Mouse (Mus musculus) myocyte (in vitro differentiated cells): ENCODE results near the gene Nr1i3.

Experiments used
- CEBPB ChIP-seq: IDR thresholded peaks from 2 replicates; pipeline ENCODE4 v1.6.1; 2011; ENCODE audit warnings: mild to moderate bottlenecking, moderate library complexity; ENCODE audit not compliant: poor library complexity, insufficient read depth, severe bottlenecking
- E2F4 ChIP-seq: IDR thresholded peaks from one replicate; pipeline ENCODE4 v1.6.1; 2011; ENCODE audit warnings: mild to moderate bottlenecking, control low read depth, moderate library complexity; ENCODE audit not compliant: insufficient read depth
- MAX ChIP-seq: IDR thresholded peaks from one replicate; pipeline ENCODE4 v1.6.1; 2011; ENCODE audit warnings: low read depth, mild to moderate bottlenecking, control low read depth
- MYOD1 ChIP-seq, 3 experiments: IDR thresholded peaks; one replicate each; pipeline ENCODE4 v1.6.1; 2011; ENCODE audit warnings: control low read depth in 2 of 3, low read depth in 2 of 3, mild to moderate bottlenecking in 2 of 3, moderate library complexity in 1 of 3; ENCODE audit not compliant: insufficient read length in 2 of 3, control insufficient read depth in 1 of 3
- POLR2A ChIP-seq: IDR thresholded peaks from one replicate; pipeline ENCODE4 v1.6.1; 2011; ENCODE audit warnings: low read depth, mild to moderate bottlenecking, control low read depth, moderate library complexity; ENCODE audit not compliant: insufficient read length
- POLR2AphosphoS2 ChIP-seq: IDR thresholded peaks from one replicate; pipeline ENCODE4 v1.6.1; 2011; ENCODE audit warnings: low read depth, control low read depth; ENCODE audit not compliant: insufficient read length
- REST ChIP-seq: IDR thresholded peaks from one replicate; pipeline ENCODE4 v1.6.1; 2011; ENCODE audit warnings: mild to moderate bottlenecking, control low read depth, moderate library complexity; ENCODE audit not compliant: insufficient read depth, insufficient read length
- TCF12 ChIP-seq: IDR thresholded peaks from one replicate; pipeline ENCODE4 v1.6.1; 2011; ENCODE audit warnings: mild to moderate bottlenecking, control low read depth; ENCODE audit not compliant: poor library complexity, insufficient read depth, severe bottlenecking
- USF1 ChIP-seq: IDR thresholded peaks from one replicate; pipeline ENCODE4 v1.6.1; 2011; ENCODE audit warnings: low read depth, mild to moderate bottlenecking, control low read depth, moderate library complexity

- TF ChIP-seq E2F4 = no peak
- no peak for TF ChIP-seq POLR2A
- no peak for TF ChIP-seq USF1
- no peak for TF ChIP-seq MAX
- no peak for TF ChIP-seq REST
- TF ChIP-seq MYOD1 (IDR thresholded peaks at IDR 0.05; ENCODE audit: control insufficient read depth in 1 of 3, insufficient read length in 2 of 3, low read depth in 2 of 3) = no peak
- no peak for TF ChIP-seq POLR2AphosphoS2
- no peak for TF ChIP-seq CEBPB
- TF ChIP-seq TCF12 = no peak
Measured at GRCm38 (mm10) chr1:171185655-171186054, 28.1 kb upstream of the Nr1i3 start.
